Mouse (Mus musculus) kidney, postnatal 25 days (tissue): ENCODE measurements around the gene Rasal1.

Experiments
- DNase-seq, 2 experiments: peaks; one replicate each; pipeline ENCODE4 v3.0.0; 2021; ENCODE audit warnings: mixed read lengths in 2 of 2

Rasal1 gene

DNA sequence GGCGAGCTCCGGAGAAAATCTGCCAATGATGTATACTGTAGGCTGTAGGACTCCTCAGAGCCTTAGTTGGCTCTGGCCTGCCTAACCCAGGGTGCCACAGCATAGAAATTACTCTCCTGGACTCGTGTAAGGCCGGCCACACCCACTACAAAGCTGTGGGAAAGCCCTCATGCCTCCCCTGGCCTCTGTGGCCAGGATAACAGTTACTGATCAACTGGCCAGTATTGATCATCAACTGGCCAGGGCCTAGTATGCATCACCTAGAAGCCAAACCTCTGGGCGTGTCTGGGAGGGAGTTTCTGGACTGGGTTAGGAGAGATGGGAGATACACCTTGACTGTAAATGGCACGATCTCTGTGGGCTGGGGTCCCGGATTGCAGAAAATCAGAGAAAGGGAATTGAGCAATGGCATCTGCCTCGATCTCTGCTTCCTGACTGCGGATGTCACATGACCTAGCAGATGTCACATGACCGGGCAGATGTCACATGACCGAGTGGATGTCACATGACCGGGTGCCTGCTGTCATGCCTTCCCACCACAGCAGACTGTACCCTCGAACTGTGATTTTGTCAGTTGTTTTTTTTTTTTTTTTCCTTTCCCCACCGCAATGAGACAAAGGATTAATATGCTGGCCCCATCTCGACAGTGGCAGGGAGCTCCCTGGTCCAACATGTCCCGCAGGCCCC lies 47.6 kb downstream of the Rasal1 start:
- no peak for DNase-seq

- DNase-seq = no peak
Observed at GRCm38 (mm10) chr5:120696865-120697264, 48.3 kb downstream of the Rasal1 start.

- no peak for DNase-seq
Observed at GRCm38 (mm10) chr5:120698181-120698580, 49.6 kb downstream of the Rasal1 start.

- DNase-seq = no peak
Observed at GRCm38 (mm10) chr5:120698801-120699391, 50.3 kb downstream of the Rasal1 start.

DNA sequence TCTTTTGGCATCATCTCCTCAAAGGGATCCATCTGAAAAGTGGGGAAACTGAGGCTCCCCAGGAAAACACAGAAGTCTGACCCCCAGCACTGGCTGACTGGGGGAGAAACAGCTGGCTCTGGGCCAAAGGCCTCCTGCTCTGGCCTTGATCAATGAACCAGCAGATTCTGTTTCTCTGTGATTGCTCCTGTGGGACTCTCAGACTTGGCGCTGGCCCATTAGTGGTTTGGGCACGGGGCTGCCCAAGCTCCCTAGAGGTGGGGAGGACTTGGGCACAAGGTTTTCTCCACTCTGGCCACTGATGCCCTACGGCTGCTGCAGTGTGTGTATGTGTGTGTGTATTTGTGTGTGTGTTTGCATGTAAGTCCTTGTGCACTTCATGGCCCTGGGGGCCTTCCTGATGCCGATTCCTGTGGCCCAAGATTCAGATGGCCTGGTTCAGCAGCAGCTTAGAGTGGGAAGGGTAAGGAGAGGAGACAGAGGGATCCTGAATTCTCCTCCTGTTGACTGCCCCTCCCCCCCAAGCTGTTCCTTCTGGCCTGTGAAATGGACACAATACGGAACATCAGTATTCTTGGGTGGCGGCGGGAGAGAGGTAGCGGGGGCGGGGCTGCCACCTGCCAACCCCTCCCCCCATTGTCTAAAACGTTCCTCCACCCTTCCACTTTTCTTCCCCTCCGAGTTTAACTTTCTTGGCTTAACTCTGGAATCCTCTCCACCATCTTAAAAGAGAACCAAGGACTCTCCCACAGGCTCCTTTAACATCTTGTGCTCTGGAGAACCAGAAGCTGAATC lies 52.6 kb downstream of the Rasal1 start:
- no peak for DNase-seq

- no peak for DNase-seq
Observed at GRCm38 (mm10) chr5:120702421-120702820, 53.8 kb downstream of the Rasal1 start.

DNA sequence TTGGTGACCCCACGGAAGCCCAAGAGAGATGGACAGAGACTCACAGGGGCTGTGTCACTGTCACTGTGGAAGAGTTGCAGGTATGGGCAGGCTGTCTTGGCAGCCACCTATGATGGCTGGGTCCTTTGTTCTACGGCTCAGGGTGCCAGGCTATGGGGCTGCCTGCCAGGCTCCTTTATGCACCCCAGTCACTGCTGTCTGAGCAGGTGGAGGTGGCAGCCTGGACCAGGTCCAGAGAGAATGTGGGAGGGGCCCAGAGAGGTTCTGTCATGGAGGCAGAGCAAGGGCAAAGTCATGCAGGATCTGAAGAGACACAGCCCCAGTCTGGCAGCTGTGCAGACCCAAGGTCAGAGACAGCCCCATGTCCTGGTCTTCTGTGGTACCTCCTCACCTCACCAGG lies 54.4 kb downstream of the Rasal1 start:
- peak in 1 of 2 experiments; percentile 11 for DNase-seq

DNA sequence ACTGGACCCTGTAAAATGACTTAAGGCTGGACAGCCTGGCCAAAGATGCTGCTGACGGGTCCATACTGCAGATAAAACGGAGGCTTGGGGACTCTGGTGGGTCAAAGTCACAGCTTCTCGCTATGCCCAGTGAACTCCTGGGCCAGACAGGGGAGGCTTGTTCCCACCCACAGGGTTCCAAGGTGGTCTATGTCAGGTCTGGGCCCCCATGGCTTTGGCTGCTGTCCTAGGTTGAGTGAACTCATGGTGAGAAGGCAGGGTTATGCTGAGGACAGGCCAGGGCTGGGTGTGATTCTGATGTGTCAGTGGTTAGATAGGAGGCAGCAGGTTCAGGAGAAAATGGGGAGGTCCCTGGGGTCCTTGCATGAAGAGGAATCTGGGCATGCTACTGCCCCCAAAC lies 55.0 kb downstream of the Rasal1 start:
- DNase-seq = no peak

- DNase-seq = no peak
Observed at GRCm38 (mm10) chr5:120704421-120704820, 55.8 kb downstream of the Rasal1 start.

GRCm38 (mm10) chr5:120706541-120706940 lies 57.9 kb downstream of the Rasal1 start:
- no peak for DNase-seq

GRCm38 (mm10) chr5:120706976-120707375 lies 58.4 kb downstream of the Rasal1 start:
- DNase-seq = no peak

DNA sequence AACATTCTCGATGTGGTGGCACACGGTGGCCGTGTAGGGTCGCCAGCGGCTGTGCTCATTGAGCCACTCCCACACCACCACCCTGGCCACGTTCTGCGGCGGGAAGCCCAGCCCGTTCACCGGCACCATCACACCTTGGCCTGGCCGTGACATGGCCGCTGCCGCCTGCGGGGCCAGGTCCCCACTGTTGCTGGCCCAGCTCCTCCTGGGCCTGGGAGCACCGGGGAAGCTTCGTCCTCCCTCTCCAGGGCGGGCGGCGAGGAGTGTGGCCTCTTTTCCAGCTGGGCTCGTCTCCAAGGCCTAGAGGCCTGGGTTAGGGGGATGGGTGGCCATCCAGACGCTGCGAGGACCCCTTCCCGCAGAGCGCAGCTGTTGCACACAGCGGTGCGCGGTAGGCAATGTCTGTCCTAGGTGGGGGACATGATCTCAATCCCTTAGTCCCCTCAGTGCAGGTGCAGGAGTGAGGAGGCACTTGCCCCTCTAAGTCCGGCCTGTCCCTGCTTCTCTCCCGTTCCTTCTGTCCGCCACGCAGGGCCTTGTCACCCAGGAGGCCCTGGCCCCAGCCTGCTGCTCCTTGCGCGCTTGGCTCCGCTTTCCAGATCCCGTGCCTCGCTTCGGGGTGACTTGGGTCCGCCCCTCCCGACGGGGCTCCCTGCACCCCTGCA lies 61.7 kb downstream of the Rasal1 start:
- no peak for DNase-seq

- DNase-seq = no peak
Observed at GRCm38 (mm10) chr5:120710826-120711248, 62.2 kb downstream of the Rasal1 start.

DNA sequence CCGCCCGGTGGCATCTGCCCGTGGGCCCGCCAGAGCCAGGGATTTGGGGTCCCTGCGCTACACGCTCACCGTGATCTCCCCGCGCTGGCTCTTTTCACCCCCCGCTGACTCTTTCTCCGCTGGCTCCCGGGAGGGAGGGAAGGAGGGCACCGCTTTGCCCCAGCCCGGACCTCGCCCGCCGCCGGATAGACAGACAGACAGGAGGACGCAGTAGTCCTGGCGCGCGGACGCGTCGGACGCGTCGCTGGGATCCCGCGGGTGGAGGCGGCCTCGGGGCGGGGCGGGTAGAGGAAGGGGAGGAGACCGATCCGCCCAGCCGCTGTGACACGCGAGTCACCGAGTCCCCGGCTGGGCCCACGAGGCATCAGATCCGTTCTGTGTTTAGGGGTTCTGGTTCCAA lies 62.8 kb downstream of the Rasal1 start:
- DNase-seq = peak in 1 of 2 experiments; percentile 19

- no peak for DNase-seq
Observed at GRCm38 (mm10) chr5:120711827-120712226, 63.2 kb downstream of the Rasal1 start, which contains the start of gene Dtx1. Gene Dtx1, minus strand, starts transcription at chr5:120711927.

GRCm38 (mm10) chr5:120712721-120713120 lies 64.1 kb downstream of the Rasal1 start:
- no peak for DNase-seq

DNA sequence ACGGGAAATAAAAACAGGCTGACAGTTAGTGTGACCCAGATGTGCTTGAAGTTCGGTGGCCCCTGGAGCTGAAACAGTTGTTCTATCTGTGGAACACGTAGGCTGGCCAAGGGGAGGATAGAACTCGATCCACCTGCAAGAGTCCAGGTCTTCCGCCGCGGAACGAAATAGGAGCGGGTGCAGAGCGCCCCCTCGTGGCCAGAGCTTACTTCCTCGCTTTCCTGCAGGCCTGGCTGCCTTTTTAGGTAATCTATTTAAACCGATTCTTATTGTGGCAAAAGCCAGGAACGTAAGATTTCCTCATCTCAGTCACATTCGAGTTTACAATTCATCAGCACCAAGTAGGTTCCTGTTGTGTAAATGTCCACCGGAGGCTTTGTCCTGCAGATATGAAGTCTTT lies 65.7 kb downstream of the Rasal1 start:
- peak; percentile 68 to 70 for DNase-seq

- no peak for DNase-seq
Observed at GRCm38 (mm10) chr5:120717136-120717535, 68.5 kb downstream of the Rasal1 start.

GRCm38 (mm10) chr5:120718600-120719378 lies 70.2 kb downstream of the Rasal1 start:
- no peak for DNase-seq

- DNase-seq = no peak
Observed at GRCm38 (mm10) chr5:120721005-120721404, 72.4 kb downstream of the Rasal1 start.

GRCm38 (mm10) chr5:120725811-120726455 lies 77.3 kb downstream of the Rasal1 start:
- DNase-seq = no peak
